Mouse (Mus musculus): ENCODE data around the gene Narf. TPM values are rescaled to one million over a fixed set of nuclear protein-coding genes. Genes with fewer than 3 reads are reported as not detected.
A peak's percentile ranks its signal among the peaks of the same experiment; 100 is the strongest.

The Narf gene
- 47.7 and 51.9 TPM in 2 replicates for polyA plus RNA-seq (2015; fragmentation: Nextera tagmentation; extraction: Ambion mirVana)

DNA sequence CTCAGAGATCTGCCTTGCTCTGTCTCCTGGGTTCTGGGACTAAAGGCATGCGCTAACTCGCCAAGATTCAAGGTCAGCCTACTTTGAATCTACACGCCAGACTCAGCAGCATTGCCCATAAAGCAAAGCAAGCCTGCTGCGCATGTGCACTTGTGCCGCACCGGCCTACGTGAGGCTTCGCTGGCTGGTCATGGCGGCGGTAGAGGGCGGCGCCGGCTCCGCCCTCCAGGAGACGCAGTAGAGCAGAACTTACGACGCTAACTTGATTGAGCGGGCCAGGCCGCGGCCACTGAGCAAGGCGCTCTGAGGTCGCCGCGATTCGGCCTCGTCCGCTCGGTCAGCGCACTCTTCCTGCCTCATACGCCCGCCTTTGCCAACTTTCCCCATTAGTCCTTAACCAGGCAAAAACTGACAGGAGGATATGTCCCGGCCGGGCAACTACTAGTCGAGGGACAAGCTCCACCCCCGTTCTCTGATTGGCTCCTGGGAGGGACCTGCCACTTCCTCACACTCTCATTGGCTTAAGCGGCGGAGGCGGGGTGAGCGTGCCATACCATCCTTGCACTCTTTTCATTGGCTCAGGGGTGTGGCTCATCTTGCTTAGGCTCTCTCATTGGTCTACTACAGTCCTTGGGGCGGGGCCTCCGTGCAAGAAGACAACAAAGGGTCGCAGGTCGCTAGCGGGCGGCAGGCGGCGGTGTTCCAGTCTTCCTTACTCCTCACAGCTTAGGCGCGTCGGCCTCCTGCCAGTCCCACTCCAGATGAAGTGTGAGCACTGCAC is at the start of gene Narf:
Gene Narf (plus strand): TSS at position 690 of the 781 bp plus-strand sequence.
- Histone ChIP-seq H3K27me3 (no peaks in the 10 kb centered on the region), H3K9me3 (no peaks in the 10 kb centered on the region), H3K27ac (peak within 1 kb of the TSS; percentile 100), H3K9ac (peak within 1 kb of the TSS; percentile 83), H3K4me2 (peak within 1 kb of the TSS; percentile 65), H3K4me3 (peak within 1 kb of the TSS; percentile 87), H3K4me1 (peaks cover 23% of the 10 kb centered on the region), H3K36me3 (peaks cover 13% of the 10 kb centered on the region)
- peak; percentile 100 for ATAC-seq (ENCODE audit: borderline replicate concordance, extremely low read depth, low FRiP score, low TSS enrichment)
- under 1% methylated on average over 50 of the region's 50 CpGs for WGBS

DNA sequence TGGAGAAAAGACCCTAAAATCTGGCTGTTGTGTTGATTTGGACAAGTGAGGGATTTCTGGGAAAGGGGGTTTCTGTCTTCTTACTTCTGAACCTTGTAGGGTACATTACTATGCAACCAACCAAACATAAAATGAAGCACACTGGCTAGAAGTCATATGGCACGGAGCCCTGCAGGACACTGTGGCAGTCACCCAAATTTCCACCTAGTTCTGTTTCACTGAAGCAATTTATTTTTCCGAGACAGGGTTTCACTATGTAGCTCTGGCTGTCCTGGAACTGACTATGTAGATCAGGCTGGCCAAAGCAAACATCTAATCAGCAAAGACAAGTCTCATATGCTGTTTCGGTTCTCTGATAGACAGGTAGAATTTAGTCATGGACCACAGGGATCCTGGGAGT is 47.4 kb upstream of the Narf start:
- ATAC-seq (ENCODE audit: borderline replicate concordance, extremely low read depth, low FRiP score, low TSS enrichment): no peak
- Histone ChIP-seq H3K27ac (no peak overlapping the region), H3K27me3 (no peaks in the 10 kb centered on the region), H3K9ac (no peak overlapping the region), H3K4me3 (no peak overlapping the region), H3K4me2 (no peak overlapping the region), H3K36me3 (no peaks in the 10 kb centered on the region), H3K9me3 (no peaks in the 10 kb centered on the region), H3K4me1 (no peaks in the 10 kb centered on the region)
- 80% methylated on average over 3 of the region's 3 CpGs for WGBS

DNA sequence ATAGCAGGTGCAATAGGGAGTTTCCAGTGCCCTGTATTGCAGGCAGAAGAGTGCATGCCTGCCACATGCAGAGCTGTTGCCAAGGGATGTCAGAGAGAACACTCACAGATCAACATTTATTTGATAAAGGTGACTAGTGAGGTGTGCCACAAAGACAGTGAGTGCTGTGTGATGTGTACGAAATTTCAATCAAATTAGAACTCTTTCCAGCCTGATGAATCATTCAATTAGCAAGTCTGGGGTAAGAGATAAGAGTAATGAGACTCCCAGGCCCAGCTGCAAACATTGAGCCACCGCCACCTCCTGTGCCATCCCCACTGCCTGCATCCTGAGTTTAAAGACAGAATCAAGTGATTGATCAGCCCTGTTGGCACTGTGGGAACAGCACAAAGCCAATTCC is 44.3 kb upstream of the Narf start:
- 54% methylated on average over 2 of the region's 2 CpGs for WGBS
- Histone ChIP-seq H3K36me3 (no peaks in the 10 kb centered on the region), H3K4me1 (peaks cover under 1% of the 10 kb centered on the region; the same call in 1 of the 2 replicates), H3K4me2 (no peak overlapping the region), H3K27ac (no peak overlapping the region), H3K9ac (no peak overlapping the region), H3K4me3 (no peak overlapping the region), H3K27me3 (no peaks in the 10 kb centered on the region), H3K9me3 (no peaks in the 10 kb centered on the region)
- ATAC-seq (ENCODE audit: borderline replicate concordance, extremely low read depth, low FRiP score, low TSS enrichment): no peak

DNA sequence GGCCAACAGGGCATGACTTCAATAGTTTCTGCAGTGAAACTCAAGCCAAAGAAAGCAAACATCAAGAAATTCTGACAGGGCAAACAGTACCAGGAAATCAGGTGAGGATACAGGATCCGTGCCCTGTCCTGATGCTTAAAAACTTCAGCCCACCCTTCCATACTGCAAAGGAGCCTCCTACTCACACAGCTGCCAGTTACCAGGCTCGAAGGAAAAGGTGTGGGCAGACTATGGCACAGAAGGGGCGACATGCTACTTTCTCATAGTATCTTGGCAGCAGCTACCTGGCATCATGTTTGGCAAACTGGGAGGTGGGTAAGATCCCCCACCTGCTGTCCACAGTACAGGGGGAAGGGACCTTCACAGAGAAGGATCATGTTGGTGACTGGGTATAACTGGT is 43.6 kb upstream of the Narf start:
- no peak overlapping the region for H3K9ac ChIP-seq
- H3K27ac ChIP-seq: no peak overlapping the region
- no peak overlapping the region for H3K4me3 ChIP-seq
- H3K27me3 ChIP-seq: no peaks in the 10 kb centered on the region
- WGBS: 76% methylated on average over 3 of the region's 3 CpGs
- no peaks in the 10 kb centered on the region for H3K9me3 ChIP-seq
- H3K4me1 ChIP-seq: peaks cover 7% of the 10 kb centered on the region; the same call in 1 of the 2 replicates
- H3K4me2 ChIP-seq: no peak overlapping the region
- no peaks in the 10 kb centered on the region for H3K36me3 ChIP-seq
- no peak for ATAC-seq (ENCODE audit: borderline replicate concordance, extremely low read depth, low FRiP score, low TSS enrichment)

DNA sequence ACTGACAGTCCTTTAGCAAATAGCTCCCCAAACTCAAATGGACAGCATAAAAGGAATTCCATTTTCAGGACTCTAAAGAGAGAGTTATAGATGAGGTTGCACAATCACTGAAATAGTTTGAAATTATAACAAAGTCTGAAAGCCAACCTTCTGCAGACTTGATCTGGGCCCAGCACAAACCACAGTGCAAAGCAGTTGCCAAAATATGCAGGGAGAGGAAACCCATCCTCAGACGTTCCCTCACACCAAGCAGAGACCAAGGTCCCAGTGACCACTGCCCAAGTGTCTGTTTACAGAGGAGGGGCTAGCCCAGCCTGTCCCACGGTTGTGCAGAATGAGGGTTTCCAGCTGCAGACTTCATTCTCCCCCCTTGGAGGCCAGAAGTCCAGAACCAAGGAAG is 38.4 kb upstream of the Narf start:
- Histone ChIP-seq H3K36me3 (no peaks in the 10 kb centered on the region), H3K27me3 (no peaks in the 10 kb centered on the region), H3K27ac (peak overlapping the region; percentile 47), H3K4me3 (no peak overlapping the region), H3K4me2 (no peak overlapping the region), H3K4me1 (peaks cover 40% of the 10 kb centered on the region), H3K9ac (no peak overlapping the region), H3K9me3 (no peaks in the 10 kb centered on the region)
- 7% methylated on average over 2 of the region's 2 CpGs for WGBS
- peak; percentile 72 for ATAC-seq (ENCODE audit: borderline replicate concordance, extremely low read depth, low FRiP score, low TSS enrichment)

DNA sequence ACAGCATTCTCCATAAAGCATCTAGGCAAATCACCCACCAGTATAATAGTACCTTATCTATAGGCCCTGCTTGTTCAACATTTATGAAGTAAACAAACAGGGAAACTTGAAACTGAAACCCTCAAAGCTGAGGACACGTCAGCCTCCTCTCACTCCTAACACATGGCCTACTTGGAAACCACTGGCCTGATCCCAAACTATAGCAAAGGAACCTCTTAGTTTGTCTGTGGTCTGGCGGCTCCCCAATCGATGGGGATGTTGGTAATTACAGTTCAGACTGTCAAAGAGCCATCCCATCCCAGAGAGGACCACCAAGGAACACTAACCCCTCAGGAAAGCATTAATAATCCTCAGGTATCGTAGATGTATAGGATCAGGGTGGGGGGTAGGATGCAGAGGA is 37.2 kb upstream of the Narf start:
- no peak for ATAC-seq (ENCODE audit: borderline replicate concordance, extremely low read depth, low FRiP score, low TSS enrichment)
- WGBS: 56% methylated on average over 4 of the region's 4 CpGs

DNA sequence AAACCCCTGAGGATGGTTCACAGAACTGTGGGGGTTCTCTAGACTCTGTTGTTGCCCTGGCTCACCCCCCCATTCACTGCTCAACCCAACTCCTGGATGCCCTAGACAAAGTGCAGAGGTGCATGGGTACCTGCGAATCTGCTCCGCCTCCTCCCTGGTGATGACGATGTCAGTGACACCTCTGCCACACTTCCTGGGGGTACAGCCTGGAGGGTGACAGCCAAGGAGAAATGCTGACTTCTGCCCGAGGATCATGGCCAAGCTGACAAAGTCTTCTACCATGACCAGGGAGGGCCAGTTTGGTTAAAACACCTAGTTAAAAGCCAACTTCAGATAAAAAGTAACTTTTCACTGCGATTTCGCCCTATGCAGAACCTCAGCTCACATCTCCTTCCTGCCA is 36.3 kb upstream of the Narf start:
- Histone ChIP-seq H3K9me3 (no peaks in the 10 kb centered on the region), H3K36me3 (no peaks in the 10 kb centered on the region), H3K9ac (no peak overlapping the region), H3K4me3 (no peak overlapping the region), H3K4me1 (peaks cover 45% of the 10 kb centered on the region), H3K27me3 (no peaks in the 10 kb centered on the region), H3K27ac (peak overlapping the region; percentile 19; the same call in 1 of the 2 replicates), H3K4me2 (no peak overlapping the region)
- WGBS: 77% methylated on average over 6 of the region's 6 CpGs
- no peak for ATAC-seq (ENCODE audit: borderline replicate concordance, extremely low read depth, low FRiP score, low TSS enrichment)

More for the DNA sequence above, 37.2 kb upstream of the Narf start:
- Histone ChIP-seq H3K9ac (no peak overlapping the region), H3K4me1 (peaks cover 45% of the 10 kb centered on the region), H3K4me2 (no peak overlapping the region), H3K27me3 (no peaks in the 10 kb centered on the region), H3K9me3 (no peaks in the 10 kb centered on the region), H3K4me3 (no peak overlapping the region), H3K36me3 (no peaks in the 10 kb centered on the region), H3K27ac (peak overlapping the region; percentile 57)

DNA sequence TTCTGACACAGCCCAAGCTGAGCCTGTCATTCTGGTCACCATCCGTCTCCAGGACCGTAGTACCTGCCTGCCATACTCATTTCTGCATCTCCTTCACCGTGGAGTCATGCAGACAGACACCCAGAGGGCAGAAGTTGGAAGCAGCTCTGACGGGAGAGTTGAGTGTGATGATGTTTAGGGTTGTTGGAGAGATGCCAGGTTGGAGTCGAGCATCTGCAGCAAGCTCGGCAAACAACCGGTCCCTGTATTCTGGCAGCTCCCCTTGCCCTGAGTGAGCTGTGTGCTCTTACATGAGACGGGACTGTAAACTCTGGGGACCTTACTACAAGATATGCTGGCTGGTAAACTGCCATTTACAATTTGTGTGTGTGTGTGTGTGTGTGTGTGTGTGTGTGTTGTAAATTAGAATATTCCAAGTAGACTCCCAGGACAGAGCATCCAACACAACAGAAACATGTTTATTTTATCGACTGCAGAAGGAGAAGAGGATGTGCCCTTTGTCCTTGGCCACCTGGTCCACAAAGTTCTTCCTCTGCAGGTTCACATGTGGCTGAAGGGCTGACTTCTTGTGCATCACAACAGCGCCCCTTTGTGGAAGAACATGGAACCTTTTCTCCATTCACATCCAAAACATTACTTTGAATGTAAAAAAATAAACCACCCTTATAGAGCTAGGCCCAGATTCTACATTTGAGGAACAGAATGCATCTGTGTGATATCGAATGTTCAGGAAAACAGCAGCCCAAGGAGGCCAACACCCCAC is 35.4 kb upstream of the Narf start:
- Histone ChIP-seq H3K4me1 (peaks cover 45% of the 10 kb centered on the region), H3K4me3 (no peak overlapping the region), H3K4me2 (no peak overlapping the region), H3K9me3 (no peaks in the 10 kb centered on the region), H3K27me3 (no peaks in the 10 kb centered on the region), H3K9ac (no peak overlapping the region), H3K36me3 (no peaks in the 10 kb centered on the region), H3K27ac (0 out of 2 replicates have a peak overlapping the region, but pooled peaks have one; percentile 5)
- ATAC-seq (ENCODE audit: borderline replicate concordance, extremely low read depth, low FRiP score, low TSS enrichment): no peak
- 27% methylated on average over 11 of the region's 11 CpGs for WGBS

DNA sequence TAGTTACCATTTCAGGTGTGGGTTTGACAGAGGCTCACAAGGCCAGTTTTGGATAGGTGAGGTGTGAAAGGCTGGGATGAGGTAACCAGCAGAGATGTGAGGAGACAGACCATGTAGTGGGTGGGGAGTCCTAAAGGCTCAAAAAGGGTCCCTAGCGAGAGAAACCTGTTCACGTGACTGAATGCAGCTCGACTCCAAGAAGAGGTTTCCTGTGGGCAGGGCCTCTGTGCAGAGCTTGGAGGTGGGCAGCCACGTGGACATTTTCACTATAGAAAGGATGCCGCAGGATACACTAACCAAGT is 33.2 kb upstream of the Narf start:
- Histone ChIP-seq H3K4me3 (peak overlapping the region; percentile 85), H3K4me2 (peak overlapping the region; percentile 81), H3K27ac (no peak overlapping the region), H3K9me3 (no peaks in the 10 kb centered on the region), H3K4me1 (peaks cover 36% of the 10 kb centered on the region), H3K9ac (0 out of 2 replicates have a peak overlapping the region, but pooled peaks have one; percentile 72), H3K36me3 (peaks cover 10% of the 10 kb centered on the region; the same call in 1 of the 2 replicates), H3K27me3 (no peaks in the 10 kb centered on the region)
- ATAC-seq (ENCODE audit: borderline replicate concordance, extremely low read depth, low FRiP score, low TSS enrichment): no peak
- WGBS: 1% methylated on average over 5 of the region's 5 CpGs

DNA sequence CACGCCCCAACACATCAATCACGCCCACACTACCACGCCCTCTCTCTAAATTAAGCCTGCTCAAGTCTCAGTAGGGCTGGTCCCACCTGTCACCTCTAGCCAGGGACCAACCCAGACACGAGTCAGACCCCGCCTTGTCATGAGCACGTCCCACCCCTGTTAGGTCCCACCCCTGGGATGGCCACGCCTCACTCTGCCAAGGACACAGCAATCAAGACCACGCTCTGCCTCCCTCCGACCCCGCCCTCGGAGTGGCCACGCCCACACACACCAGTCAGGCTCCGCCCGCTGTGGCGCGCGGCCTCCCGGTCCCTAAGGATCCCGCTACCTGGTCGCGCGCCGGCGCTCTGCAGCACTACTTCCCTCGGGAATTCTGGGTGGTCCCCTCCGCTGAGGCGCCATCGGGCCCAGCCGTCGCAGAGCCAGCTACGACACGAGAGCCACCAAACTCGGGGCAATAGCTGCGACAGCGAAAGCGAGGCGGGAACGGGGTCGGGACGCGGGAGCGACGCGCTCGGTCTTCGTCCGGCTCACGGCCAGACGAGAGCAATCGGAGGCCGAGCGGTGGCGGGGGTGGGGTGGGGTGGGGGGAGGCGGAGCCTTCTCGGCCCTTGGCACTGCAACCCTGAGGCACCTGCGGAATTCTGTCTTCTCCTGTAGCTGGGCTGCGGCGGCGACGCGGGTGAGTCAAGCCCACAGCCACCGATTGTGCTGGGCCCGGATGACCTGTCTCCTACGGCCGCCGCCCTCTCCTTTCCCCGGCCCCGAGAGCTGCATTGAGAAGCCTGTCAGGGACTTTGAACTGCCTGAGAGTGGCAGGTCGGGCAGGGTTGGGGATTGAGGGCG is 32.7 kb upstream of the Narf start, which contains the start of the genes Hexdc and Ogfod3:
Gene Hexdc (plus strand): TSS at position 273 of the 846 bp plus-strand sequence.
Gene Ogfod3 (minus strand): TSS at position 551 of the 846 bp plus-strand sequence.
- ATAC-seq (ENCODE audit: borderline replicate concordance, extremely low read depth, low FRiP score, low TSS enrichment): peak; percentile 97

DNA sequence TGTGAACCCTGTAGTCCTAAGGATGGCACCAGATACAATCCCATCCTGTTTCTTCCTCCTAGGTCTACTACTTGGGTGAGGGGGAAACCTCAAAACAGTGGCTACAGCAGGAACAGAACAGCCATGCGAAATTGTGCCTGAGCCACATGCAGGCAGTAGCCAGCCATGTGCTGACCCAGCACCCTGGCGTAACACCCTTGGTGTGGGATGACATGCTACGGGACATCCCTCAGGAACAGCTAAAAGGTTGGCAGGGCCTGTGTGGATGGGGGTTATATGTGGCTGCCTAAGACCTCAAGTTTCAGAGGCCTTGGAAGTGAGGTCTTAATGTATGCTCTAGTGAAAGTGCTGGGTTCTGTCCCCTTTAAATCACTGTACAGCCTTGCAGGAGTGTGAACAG is 20.2 kb upstream of the Narf start:
- Histone ChIP-seq H3K9me3 (no peaks in the 10 kb centered on the region), H3K27ac (no peak overlapping the region), H3K4me3 (no peak overlapping the region), H3K4me1 (no peaks in the 10 kb centered on the region), H3K27me3 (no peaks in the 10 kb centered on the region), H3K9ac (no peak overlapping the region), H3K36me3 (peaks cover 30% of the 10 kb centered on the region), H3K4me2 (no peak overlapping the region)
- ATAC-seq (ENCODE audit: borderline replicate concordance, extremely low read depth, low FRiP score, low TSS enrichment): no peak
- 95% methylated on average over 3 of the region's 3 CpGs for WGBS

More for the DNA sequence above, 32.7 kb upstream of the Narf start, which contains the start of the genes Hexdc and Ogfod3:
- H3K36me3 ChIP-seq: peaks cover 15% of the 10 kb centered on the region; the same call in 1 of the 2 replicates
- H3K4me1 ChIP-seq: peaks cover 30% of the 10 kb centered on the region
- H3K27ac ChIP-seq: peak within 1 kb of the TSS; percentile 82
- under 1% methylated on average over 70 of the region's 70 CpGs for WGBS
- peak within 1 kb of the TSS; percentile 85 for H3K4me3 ChIP-seq
- H3K27me3 ChIP-seq: no peaks in the 10 kb centered on the region
- no peaks in the 10 kb centered on the region for H3K9me3 ChIP-seq
- H3K9ac ChIP-seq: peak within 1 kb of the TSS; percentile 72
- peak within 1 kb of the TSS; percentile 81 for H3K4me2 ChIP-seq

Data from lung, embryonic 15.5 days (tissue).